Mouse (Mus musculus) heart, embryonic 13.5 days (tissue): Measurements from ENCODE around the gene Gnai2. TPM values are rescaled to one million over a fixed set of nuclear protein-coding genes. Genes with fewer than 3 reads are reported as not detected.
A peak's percentile ranks its signal among the peaks of the same experiment; 100 is the strongest.
"Not testable (repeated sequence)": the region's sequence is repeated elsewhere in the genome, so short reads cannot be mapped to it uniquely, and the experiment has no call there.

ENCODE experiments used
- ATAC-seq: fragments of 200-750 bp; cut with Nextera tagmentation; 2 replicates; pipeline ENCODE4 v1.8.0; 2017; ENCODE audit warnings: moderate TSS enrichment; ENCODE audit not compliant: insufficient number of reproducible peaks, low FRiP score, low TSS enrichment; ENCODE audit errors: extremely low read depth
- H3K27ac ChIP-seq: fragments of 300-500 bp; sonication (generic); replicated peaks from 2 replicates; pipeline ENCODE4 v1.5.1; 2015; ENCODE audit warnings: moderate library complexity, mild to moderate bottlenecking, inconsistent platforms
- H3K27me3 ChIP-seq: fragments of 300-500 bp; sonication (generic); replicated peaks from 2 replicates; pipeline ENCODE4 v1.6.1; 2015; ENCODE audit warnings: mild to moderate bottlenecking, inconsistent platforms
- H3K36me3 ChIP-seq: fragments of 300-500 bp; sonication (generic); 2 replicates; pipeline ENCODE4 v1.6.1; 2015; ENCODE audit warnings: mild to moderate bottlenecking, inconsistent platforms
- H3K4me1 ChIP-seq: fragments of 300-500 bp; sonication (generic); 2 replicates; pipeline ENCODE4 v1.6.1; 2015; ENCODE audit warnings: inconsistent platforms
- H3K4me2 ChIP-seq: fragments of 300-500 bp; sonication (generic); 2 replicates; pipeline ENCODE4 v1.6.1; 2015; ENCODE audit warnings: inconsistent platforms, mild to moderate bottlenecking, moderate library complexity
- H3K4me3 ChIP-seq: fragments of 300-500 bp; sonication (generic); 2 replicates; pipeline ENCODE4 v1.5.1; 2015; ENCODE audit warnings: moderate library complexity, mild to moderate bottlenecking, inconsistent platforms
- H3K9ac ChIP-seq: fragments of 300-500 bp; sonication (generic); 2 replicates; pipeline ENCODE4 v1.6.1; 2015; ENCODE audit warnings: inconsistent platforms, mild to moderate bottlenecking, moderate library complexity
- H3K9me3 ChIP-seq: fragments of 300-500 bp; sonication (generic); 2 replicates; pipeline ENCODE4 v1.6.1; 2016; ENCODE audit warnings: inconsistent platforms
- WGBS: fragments of 180-500 bp; shearing (Covaris S2); methylation state at CpG from one replicate; pipeline ENCODE4 v1.1.7; 2015; ENCODE audit warnings: mixed read lengths; 5-methylcytosine and 5-hydroxymethylcytosine counted together
- polyA plus RNA-seq: library from polyadenylated mRNA; unstranded; fragments of >200 nt; fragmentation: Nextera tagmentation; extraction: Ambion mirVana; gene quantifications from 2 replicates; pipeline ENCODE4 v1.2.1, GENCODE M21; 2015

Gnai2 gene
- polyA plus RNA-seq, 1 experiment from 2014 or later, result 387 TPM

- 85% methylated on average over 22 of the region's 22 CpGs for WGBS
- Histone ChIP-seq H3K27ac (peak overlapping the region; percentile 21; the same call in 1 of the 2 replicates), H3K9ac (peak overlapping the region; percentile 93)
Observed at GRCm38 (mm10) chr9:107571534-107572326, 63.4 kb downstream of the Gnai2 start.

GRCm38 (mm10) chr9:107570845-107571244 lies 64.3 kb downstream of the Gnai2 start:
- Histone ChIP-seq H3K9ac (peak overlapping the region; percentile 93), H3K36me3 (peaks cover 47% of the 10 kb centered on the region), H3K27me3 (no peaks in the 10 kb centered on the region), H3K9me3 (no peaks in the 10 kb centered on the region), H3K4me3 (peak overlapping the region; percentile 87), H3K4me1 (peaks cover 55% of the 10 kb centered on the region), H3K27ac (peak overlapping the region; percentile 83), H3K4me2 (peak overlapping the region; percentile 81)
- no peak for ATAC-seq
- WGBS, result 57% methylated on average over 21 of the region's 21 CpGs

More at GRCm38 (mm10) chr9:107571534-107572326, 63.4 kb downstream of the Gnai2 start:
- Histone ChIP-seq H3K36me3 (peaks cover 47% of the 10 kb centered on the region), H3K4me2 (peak overlapping the region; percentile 81), H3K4me1 (peaks cover 55% of the 10 kb centered on the region), H3K27me3 (no peaks in the 10 kb centered on the region), H3K4me3 (peak overlapping the region; percentile 87), H3K9me3 (no peaks in the 10 kb centered on the region)
- no peak for ATAC-seq

GRCm38 (mm10) chr9:107570016-107570415 lies 65.2 kb downstream of the Gnai2 start:
- WGBS, result 50% methylated on average over 13 of the region's 13 CpGs
- H3K4me1 ChIP-seq, result peaks cover 57% of the 10 kb centered on the region

GRCm38 (mm10) chr9:107569270-107569669 lies 65.9 kb downstream of the Gnai2 start:
- peak overlapping the region; percentile 83 for H3K27ac ChIP-seq
- WGBS, result under 1% methylated on average over 23 of the region's 23 CpGs
- H3K4me1 ChIP-seq, result peaks cover 59% of the 10 kb centered on the region
- peak overlapping the region; percentile 87 for H3K4me3 ChIP-seq
- H3K27me3 ChIP-seq, result no peaks in the 10 kb centered on the region
- H3K9me3 ChIP-seq, result no peaks in the 10 kb centered on the region
- H3K9ac ChIP-seq, result peak overlapping the region; percentile 93
- peaks cover 53% of the 10 kb centered on the region for H3K36me3 ChIP-seq
- peak; percentile 20 for ATAC-seq
- peak overlapping the region; percentile 81 for H3K4me2 ChIP-seq

More at GRCm38 (mm10) chr9:107570016-107570415, 65.2 kb downstream of the Gnai2 start:
- peaks cover 53% of the 10 kb centered on the region for H3K36me3 ChIP-seq
- H3K27me3 ChIP-seq, result no peaks in the 10 kb centered on the region
- ATAC-seq, result no peak
- H3K9ac ChIP-seq, result peak overlapping the region; percentile 93
- H3K9me3 ChIP-seq, result no peaks in the 10 kb centered on the region
- peak overlapping the region; percentile 81 for H3K4me2 ChIP-seq
- H3K4me3 ChIP-seq, result peak overlapping the region; percentile 87
- H3K27ac ChIP-seq, result peak overlapping the region; percentile 83

- peak overlapping the region; percentile 81 for H3K4me2 ChIP-seq
- under 1% methylated on average over 41 of the region's 41 CpGs for WGBS
- no peaks in the 10 kb centered on the region for H3K27me3 ChIP-seq
- peak; percentile 77 for ATAC-seq
- peak overlapping the region; percentile 87 for H3K4me3 ChIP-seq
- H3K27ac ChIP-seq, result peak overlapping the region; percentile 83
- no peaks in the 10 kb centered on the region for H3K9me3 ChIP-seq
- H3K4me1 ChIP-seq, result peaks cover 66% of the 10 kb centered on the region
- H3K36me3 ChIP-seq, result peaks cover 50% of the 10 kb centered on the region
- H3K9ac ChIP-seq, result peak overlapping the region; percentile 93
Observed at GRCm38 (mm10) chr9:107568331-107569261, 66.6 kb downstream of the Gnai2 start.

- Histone ChIP-seq H3K27ac (peak within 1 kb of the TSS; percentile 83), H3K9me3 (no peaks in the 10 kb centered on the region), H3K4me3 (peak within 1 kb of the TSS; percentile 87), H3K27me3 (no peaks in the 10 kb centered on the region), H3K36me3 (peaks cover 42% of the 10 kb centered on the region), H3K9ac (peak within 1 kb of the TSS; percentile 93), H3K4me2 (peak within 1 kb of the TSS; percentile 81), H3K4me1 (peaks cover 69% of the 10 kb centered on the region)
- WGBS, result 8% methylated on average over 18 of the region's 18 CpGs
- ATAC-seq, result no peak
Observed at GRCm38 (mm10) chr9:107567702-107568319, 67.4 kb downstream of the Gnai2 start, which contains the start of gene Hyal2. Gene Hyal2 (plus strand): TSS chr9:107567945.

- Histone ChIP-seq H3K4me1 (peaks cover 72% of the 10 kb centered on the region), H3K36me3 (peaks cover 39% of the 10 kb centered on the region), H3K9ac (no peak overlapping the region), H3K27me3 (no peaks in the 10 kb centered on the region), H3K9me3 (no peaks in the 10 kb centered on the region), H3K27ac (peak overlapping the region; percentile 83), H3K4me3 (no peak overlapping the region), H3K4me2 (peak overlapping the region; percentile 81)
- whole genome bisulfite sequencing, result 55% methylated on average over 3 of the region's 3 CpGs
- ATAC-seq, result no peak
Observed at GRCm38 (mm10) chr9:107566855-107567254, 68.3 kb downstream of the Gnai2 start.

GRCm38 (mm10) chr9:107566041-107566709 lies 69.0 kb downstream of the Gnai2 start:
- ATAC-seq, result no peak
- Histone ChIP-seq H3K36me3 (peaks cover 39% of the 10 kb centered on the region), H3K4me2 (peak overlapping the region; percentile 81), H3K9ac (no peak overlapping the region), H3K4me3 (peak overlapping the region; percentile 17; the same call in 1 of the 2 replicates), H3K27me3 (no peaks in the 10 kb centered on the region), H3K9me3 (no peaks in the 10 kb centered on the region), H3K27ac (peak overlapping the region; percentile 83), H3K4me1 (peaks cover 65% of the 10 kb centered on the region)
- WGBS, result 43% methylated on average over 15 of the region's 15 CpGs

- Histone ChIP-seq H3K4me2 (peak overlapping the region; percentile 81), H3K4me3 (peak overlapping the region; percentile 8; the same call in 1 of the 2 replicates), H3K36me3 (peaks cover 39% of the 10 kb centered on the region), H3K9ac (peak overlapping the region; percentile 42; the same call in 1 of the 2 replicates), H3K27ac (peak overlapping the region; percentile 83), H3K4me1 (peaks cover 59% of the 10 kb centered on the region)
- not testable (repeated sequence) for H3K27me3 ChIP-seq, ATAC-seq, H3K9me3 ChIP-seq
- 48% methylated on average over 5 of the region's 5 CpGs for WGBS
Observed at GRCm38 (mm10) chr9:107565556-107565955, 69.6 kb downstream of the Gnai2 start.
